Mouse (Mus musculus) embryo, embryonic 11.5 days (tissue): Measurements from ENCODE around the gene Smarcd1.
"Not testable (repeated sequence)": the region's sequence is repeated elsewhere in the genome, so short reads cannot be mapped to it uniquely, and the experiment has no call there.

ENCODE experiments used
- DNase-seq: peaks from one replicate; pipeline ENCODE4 v3.0.0-alpha.2; 2012; ENCODE audit warnings: low read depth, low spot score

The Smarcd1 gene

DNA sequence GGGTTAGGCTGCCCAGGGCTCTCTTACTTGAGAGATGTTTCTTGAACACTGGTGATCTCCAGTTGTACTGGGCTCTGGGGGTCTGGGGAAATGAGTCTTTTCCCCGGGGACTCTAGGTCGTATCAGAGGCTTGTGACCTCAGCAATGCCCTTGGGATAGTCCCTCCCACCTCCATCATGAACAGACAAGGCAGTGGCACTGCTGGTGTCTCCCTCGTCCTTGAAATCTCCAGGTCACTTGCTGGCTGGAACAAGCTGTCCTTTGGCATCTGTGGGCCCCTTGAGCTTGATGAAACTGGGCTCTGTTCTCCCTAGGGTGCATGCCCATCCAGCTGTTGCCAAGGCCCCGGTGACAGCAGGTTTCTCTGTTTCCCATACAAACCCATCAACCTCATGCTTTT is 12.3 kb downstream of the Smarcd1 start:
- DNase-seq = no peak

DNA sequence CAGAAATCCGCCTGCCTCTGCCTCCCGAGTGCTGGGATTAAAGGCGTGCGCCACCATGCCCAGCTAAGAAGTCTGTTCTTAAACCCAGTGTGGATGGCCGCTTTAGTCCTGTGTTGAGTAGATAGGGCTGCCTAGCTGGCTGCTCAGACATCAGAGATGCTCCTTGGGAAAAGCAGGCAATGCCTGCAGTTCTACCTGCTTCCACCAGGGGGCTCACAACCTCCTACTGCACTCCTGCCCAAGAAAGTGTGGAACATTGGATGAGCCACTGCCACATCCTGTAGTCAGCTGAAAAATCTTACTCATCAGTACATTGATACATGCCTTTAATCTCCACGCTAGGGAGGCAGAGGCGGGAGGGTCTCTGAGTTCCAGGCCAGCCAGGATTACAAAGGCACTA is 12.9 kb downstream of the Smarcd1 start:
- peak; percentile 67 for DNase-seq

DNA sequence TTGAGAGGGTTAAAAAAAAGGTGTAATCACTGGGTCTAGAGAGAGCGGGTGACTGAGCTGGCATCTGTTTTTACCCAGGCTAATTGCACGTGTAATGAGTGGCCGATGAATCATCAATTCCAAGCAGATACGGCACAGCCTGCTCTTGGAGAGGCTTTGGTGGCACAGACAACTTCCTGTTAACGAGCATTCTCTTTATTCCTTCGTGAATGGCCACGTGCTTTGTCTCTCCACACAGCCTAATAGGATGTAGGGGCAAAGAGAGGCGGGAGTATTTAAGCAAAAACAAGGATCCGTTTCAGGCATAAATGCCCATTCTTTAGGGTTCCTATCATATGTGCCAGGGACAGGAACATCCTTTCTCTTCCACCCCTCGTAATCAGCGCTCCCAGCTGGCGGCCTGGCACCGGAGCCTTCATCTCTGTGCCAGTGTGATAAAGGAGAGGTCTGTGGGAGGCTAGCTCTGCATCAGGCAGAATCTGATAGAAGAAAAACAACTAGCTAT is 13.5 kb downstream of the Smarcd1 start:
- DNase-seq = no peak

DNA sequence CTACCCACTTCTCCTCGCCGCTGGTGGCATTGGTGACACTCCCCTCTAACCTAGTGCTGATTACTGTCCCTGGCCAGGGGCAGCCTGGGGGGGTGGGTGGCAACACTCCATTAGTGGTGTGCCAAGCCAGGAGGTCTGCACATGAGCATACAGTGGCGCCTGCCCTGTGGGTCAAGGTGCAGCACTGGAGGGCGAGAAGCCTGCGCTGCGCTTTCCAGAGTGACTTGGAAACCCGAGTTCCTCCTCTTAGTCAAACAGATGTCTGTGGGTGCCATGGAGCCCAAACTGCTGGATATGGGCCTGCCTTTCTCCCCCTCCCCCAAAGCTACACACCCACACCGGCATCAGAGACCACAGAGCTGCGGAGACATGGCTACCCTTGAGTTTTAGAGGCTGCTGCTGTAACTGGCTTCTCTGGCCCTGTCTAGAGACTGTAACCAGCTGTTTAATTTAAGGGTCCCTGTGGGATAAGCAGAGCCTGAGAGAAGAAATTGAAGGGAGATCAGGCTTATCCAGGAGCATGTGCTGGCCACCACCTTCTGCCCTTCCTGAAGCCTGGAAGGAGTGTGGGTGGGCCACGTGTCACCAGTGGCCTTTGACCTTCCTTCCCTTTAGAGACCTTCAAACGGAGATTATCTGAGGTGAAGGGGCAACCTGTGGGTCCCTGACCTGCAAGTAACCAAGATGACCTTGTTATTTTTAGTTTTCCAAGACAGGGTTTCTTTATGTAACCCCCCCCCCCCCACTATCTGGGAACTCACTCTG is 14.2 kb downstream of the Smarcd1 start:
- DNase-seq = no peak

DNA sequence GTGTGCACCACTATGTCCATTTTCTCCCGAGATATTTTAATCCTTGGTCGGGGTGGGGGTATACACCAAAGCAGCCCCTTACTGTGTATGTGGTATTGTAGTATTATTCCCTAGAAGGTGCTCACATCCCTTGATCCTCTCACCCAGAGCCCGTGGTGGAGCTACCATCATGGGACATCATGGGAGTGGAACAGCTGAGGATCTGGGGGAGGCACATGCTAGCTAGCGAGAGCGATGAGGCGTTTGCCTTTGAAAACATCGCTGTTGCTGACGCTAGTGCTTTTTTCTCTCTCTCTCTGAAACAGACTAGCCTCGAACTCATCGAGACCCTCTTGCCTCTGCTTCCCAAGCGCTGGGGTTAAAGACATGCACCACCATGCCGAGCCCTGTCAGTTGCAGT is 14.9 kb downstream of the Smarcd1 start:
- no peak for DNase-seq

DNA sequence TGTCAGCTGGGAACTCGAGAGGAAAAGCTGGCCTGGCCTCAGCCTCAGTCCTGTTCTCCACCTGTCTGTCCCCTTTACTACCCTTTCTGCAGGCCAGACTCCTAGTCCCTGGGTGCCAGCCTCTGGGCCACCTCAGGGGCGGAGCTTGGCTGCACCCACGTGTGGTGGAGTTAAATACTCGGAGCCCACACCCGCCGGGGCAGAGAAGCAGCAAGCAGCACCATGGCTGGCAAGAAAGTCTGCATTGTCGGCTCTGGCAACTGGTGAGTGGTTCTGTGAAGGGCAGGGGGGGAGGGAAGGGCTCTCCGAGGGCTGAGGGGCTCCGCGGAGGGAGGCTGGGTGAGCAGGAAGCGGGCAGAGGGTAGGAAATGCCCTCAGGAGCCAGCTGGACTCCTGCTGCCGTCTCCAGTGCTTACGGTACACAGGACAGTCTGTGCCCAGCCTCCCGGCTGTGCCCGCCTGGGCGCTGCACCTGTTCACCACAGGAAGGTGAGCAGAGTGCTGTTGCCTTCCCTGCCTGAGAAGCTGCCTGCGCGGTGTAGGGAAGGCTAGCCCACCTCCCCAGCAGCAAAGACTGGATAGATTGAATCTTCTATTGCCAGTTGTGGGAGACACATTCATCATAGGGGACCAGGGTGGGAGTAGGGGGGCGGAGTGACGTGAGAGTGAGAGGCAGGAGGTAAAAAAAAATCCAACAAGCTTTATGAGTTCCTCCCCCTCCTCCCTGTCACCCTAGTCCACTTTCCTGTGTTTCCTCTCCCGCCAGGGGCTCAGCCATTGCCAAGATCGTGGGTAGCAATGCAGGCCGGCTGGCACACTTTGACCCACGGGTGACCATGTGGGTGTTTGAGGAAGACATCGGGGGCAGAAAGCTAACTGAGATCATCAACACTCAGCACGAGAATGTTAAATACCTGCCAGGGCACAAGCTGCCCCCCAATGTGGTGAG is 15.7 kb downstream of the Smarcd1 start, which contains the start of gene Gpd1:
Gene Gpd1 (plus strand): TSS at position 130 of the 949 bp plus-strand sequence.
- DNase-seq = no peak

DNA sequence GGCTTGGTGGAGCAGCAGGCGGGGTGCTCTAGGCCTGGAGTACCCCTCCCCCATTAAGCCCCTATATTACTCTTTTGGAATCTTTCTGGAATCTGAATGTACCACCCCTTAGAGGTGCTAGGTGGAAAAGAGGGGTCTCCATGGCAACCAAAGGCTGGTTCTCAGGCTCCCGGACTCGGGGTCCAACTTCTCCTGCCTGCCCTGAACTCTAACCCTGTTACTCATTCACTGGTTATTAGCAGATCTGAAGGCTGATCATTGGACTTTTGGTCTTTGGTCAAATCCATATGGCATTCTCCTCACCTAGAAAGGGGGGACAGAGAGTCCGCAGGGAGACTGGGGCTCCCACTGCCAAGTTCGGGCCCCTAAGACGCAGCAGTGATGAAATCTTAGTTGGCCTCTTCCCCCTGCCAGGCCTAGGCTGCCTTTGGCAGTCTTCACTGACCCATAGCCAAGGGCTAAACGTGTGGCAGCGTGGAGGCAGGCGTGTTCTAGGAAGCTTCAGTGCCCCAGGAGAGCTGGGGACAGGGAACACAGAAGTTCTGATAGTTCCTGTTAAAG is 16.6 kb downstream of the Smarcd1 start:
- no peak for DNase-seq

DNA sequence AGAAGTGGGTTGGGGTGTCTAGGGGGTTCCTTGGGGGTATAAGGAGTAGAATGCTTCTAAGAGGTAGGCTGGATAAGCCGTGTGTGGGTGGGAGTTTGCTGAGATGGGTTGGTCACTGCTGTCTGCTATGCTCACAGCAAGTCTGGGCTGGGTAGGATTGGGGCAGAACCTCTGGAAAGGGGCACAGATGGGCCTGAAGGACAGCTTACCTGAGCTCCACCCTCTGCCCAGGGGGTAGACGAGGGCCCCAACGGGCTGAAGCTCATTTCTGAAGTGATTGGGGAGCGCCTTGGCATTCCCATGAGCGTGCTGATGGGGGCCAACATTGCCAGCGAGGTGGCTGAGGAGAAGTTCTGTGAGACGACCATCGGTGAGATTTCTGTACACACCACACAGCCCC is 17.9 kb downstream of the Smarcd1 start:
- no peak for DNase-seq

DNA sequence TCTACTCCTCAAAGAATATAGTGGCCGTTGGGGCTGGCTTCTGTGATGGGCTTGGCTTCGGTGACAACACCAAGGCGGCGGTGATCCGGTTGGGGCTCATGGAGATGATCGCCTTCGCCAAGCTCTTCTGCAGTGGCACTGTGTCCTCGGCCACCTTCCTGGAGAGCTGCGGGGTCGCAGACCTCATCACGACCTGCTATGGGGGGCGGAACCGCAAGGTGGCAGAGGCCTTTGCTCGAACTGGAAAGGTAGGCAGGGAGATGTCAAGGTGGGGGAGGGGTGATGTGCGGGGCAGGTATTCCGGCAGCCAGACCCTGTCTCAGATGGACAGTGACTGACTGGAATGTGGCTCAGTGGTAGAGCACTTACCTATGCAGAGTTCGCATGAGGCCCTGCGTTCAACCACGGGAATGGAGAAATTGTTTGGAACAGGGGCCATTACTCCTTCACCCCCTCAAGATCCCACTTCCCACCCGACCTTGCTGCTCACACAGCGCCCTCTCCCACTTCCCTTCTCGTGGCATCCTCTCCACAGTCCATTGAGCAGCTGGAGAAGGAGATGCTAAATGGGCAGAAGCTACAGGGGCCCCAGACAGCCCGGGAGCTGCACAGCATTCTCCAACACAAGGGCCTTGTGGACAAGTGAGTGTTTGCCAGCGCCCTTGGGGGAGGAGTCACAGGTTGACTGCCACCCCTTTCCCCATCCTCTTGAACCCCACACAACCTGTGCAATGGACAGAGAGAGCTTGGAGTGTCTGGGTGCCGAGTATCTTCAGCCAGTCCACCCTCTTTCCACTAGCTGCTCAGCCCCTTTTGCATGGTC is 20.2 kb downstream of the Smarcd1 start:
- no peak for DNase-seq

DNA sequence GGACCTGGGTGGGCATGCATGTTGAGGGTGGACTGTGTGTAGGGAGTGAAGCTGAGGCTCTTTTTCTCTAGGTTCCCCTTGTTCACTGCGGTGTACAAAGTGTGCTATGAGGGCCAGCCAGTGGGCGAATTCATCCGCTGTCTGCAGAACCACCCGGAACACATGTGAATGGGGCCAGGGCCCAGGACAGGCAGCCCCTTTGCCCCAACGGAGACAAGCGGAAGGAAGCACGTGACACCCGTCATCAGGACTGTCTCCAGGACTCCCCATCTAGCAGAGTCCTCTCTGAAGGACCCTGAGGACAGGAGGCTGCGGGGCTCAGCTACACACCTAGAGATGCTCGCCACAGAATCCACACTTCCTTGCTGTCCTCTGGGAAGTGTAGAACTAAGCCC is 21.2 kb downstream of the Smarcd1 start:
- no peak for DNase-seq

DNA sequence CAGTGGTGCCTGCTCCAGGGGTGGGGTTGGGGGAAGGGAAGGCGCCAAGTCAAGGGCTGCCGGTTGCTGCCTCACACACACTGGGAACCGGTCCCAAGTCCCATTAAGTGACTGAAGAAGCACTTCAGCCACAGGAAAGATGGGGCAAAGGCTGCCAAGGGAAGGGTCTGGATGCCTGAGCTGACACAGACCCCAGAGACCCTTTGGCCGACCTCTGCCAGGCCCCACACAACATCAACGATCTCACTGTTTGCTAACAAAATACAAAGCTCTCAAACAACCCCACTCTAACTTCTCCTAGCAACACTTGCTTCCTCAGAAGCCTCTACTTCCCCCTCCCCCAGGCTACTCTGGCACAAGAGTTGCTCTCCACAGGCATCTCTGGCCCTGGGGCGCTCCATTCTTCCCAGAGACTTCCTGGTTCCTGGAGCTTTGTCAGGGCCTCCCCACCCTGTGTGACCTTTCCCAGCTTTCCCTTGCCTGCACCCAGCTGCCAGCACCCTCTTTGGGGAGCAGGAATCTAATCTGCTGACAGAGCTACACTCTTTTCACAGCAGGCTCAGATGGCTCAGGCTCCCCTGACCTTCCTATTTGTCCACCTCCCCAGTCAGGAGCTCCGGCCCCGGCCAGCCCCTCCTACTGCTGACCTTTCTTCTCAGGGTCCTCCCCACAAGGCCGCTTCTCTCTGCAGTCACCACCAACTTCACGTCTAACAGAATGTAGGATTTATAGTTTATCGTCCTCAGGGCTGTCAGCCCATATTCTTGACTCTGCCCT is 21.8 kb downstream of the Smarcd1 start:
- no peak for DNase-seq

DNA sequence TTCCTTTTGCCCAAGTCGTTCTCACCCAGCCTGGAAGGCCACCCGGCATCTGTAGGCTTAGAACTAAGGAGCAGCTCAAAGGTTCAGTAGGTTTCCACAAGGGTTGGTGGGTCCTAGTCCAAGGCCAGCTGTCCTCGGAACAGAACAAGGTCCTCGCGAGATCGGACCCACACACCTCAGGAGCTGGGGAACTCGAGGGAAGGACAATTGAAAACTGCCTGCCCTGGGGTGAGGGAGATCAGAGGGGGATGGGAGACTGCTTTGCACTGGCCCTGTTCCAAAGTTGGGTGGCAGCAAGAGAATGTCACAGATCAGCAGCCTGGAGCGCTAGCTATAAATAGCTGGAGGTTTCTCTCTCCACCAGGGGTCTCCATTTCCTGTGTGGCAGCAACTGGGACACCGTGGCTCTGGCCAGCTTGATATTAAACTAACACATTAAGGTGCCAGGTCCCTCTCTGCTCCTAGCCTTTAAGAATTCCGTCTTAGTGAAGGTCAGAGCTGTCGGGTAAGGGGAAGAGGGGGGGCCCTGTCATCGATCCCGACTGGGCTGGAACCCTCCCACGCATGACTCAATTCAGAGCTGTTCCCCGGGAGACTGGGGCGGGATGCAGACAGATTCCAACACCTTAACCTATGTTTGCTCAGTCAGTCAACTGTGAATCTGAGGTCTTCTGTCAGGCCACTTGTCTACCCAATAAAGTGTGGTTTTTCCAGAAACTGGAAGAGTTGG is 22.5 kb downstream of the Smarcd1 start:
- peak; percentile 44 for DNase-seq

DNA sequence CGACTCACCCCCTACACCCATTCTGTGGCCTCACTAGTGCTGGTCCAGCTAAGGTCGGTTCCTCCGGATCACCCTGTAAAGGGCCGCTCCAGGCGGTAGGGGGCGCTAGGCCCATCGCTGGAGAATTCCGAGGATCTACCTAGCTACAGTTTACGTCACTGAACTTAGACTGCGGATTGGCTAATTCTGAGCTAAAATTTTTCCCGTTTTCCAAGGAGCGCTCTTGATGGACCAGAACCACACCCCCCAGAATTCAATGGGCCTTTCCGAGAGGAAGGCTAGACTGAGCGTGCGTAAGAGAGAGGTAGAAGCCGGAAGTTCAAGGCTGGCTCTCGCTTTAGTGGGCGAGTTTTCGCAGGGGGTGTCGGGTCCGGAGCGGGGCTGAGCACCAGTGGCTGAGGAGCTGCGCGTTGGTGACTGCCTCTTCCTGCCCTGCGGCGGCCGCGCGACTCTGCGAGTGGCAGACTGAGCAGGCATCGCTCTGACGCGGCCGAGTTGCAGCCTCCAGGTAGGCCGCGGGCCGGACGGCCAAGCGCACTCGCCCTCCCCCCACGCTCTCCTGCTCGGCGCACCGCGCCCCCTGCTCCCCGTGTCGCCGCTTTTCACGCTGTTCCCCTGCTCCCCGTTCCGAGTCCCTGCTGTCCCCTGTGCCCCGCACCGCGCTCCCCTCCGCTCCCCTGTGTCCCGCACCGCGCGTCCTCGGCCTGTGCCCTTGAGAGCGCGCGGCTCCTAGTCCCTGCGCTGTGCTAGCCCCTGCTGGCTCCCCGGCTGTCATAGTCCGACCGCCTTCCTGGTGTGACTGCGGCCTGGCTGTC is 23.6 kb downstream of the Smarcd1 start, which contains the start of gene Cox14:
Gene Cox14 (plus strand): TSS at position 278 of the 815 bp plus-strand sequence.
- peak; percentile 96 for DNase-seq

DNA sequence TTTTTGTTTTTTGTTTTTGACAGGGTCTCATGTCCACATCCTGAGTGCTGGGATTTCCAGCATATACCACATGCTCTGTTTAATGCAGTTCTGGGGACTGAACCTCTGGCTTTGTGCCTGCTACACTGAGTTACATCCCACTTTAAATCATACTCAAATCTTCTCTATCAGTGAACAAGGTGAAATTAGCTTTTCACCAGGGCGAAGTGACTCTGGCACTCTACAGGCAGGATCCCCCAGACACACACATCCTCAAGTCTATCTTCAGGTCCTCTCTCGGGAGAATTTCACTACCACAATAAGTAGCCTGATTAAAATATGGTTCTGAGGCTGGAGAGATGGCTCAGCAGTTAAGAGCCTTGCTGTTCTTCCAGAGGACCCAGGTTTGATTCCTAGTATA is 24.6 kb downstream of the Smarcd1 start:
- DNase-seq = no peak

DNA sequence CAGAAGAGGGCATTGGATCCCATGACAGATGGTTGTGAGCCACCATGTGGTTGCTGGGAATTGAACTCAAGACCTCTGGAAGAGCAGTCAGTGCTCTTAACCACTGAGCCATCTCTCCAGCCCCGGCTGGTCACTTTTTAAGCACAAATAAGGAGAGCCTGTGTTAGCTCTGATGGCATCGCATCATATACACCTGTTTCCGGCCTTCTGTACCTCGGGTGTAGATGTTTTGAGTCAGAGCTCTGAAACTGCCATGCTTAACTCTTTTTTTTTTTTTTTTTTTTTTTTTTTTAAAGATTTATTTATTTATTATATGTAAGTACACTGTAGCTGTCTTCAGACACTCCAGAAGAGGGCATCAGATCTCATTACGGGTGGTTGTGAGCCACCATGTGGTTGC is 25.1 kb downstream of the Smarcd1 start:
- not testable (repeated sequence) for DNase-seq

DNA sequence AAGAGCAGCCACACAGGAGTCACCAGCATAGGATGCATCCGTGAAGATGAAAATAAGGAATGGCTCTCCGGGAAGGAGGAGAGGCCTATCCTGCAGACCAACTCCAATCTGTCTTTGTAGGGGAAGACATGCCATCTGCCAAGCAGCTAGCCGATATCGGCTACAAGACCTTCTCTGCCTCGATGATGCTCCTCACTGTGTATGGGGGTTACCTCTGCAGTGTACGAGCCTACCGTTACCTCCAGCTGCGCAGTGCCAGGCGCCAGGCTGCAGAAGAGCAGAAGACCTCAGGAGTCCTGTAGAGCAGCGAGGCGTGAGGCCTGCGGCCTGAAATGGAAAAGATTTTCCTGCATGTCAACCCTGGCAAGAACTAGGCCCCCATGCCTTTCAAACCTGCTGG is 25.6 kb downstream of the Smarcd1 start:
- DNase-seq = no peak

DNA sequence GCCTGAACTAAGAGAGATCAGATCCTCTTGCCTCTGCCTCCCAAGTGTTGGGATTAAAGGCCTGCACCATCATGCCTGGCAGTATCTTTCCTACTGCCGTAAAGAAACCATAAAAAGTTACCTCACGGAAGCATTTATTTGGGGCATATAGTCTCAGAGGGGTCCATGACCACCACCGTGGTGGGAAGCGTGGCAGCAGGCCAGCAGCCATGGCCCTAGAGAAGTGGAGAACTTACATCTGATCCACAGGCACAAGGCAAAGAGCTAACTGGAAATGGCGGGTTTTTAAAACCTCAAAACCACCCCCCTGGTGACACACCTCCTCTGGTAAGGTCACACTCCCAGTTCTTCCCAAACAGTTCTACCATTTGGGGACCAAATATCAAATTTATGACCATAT is 26.3 kb downstream of the Smarcd1 start:
- no peak for DNase-seq

DNA sequence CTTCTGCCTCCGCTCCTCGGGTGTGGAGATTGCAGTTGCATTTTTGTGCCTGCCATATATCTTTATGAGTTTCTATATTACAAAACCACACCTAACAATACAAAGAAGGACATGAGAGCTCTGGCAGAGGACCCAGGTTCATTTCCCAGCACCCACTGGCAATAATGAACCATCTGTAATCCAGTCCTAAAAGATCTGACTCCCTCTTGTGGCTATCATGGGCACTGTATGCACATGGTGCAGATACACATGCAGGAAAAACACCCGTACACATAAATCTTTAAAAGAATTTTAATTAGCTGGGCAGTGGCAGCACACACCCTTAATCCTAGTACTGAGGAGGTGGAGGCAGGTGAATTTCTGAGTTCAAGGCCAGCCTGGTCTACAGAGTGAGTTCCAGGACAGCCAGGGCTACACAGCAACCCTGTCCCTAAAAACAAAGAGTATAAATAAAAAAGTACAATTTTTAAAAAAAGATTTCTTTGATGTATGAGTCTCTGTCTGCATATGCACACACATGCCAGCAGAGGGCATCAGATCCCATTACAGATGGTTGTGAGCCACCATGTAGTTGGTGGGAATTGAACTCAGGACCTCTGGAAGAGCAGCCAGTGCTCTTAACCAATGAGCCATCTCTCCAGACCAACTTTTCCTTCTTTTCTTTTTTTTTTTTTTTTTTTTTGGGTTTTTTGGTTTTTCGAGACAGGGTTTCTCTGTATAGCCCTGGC is 27.3 kb downstream of the Smarcd1 start:
- no peak for DNase-seq
